ENCODE assay signal across 8 mouse cellular contexts in the genomic region with DNA sequence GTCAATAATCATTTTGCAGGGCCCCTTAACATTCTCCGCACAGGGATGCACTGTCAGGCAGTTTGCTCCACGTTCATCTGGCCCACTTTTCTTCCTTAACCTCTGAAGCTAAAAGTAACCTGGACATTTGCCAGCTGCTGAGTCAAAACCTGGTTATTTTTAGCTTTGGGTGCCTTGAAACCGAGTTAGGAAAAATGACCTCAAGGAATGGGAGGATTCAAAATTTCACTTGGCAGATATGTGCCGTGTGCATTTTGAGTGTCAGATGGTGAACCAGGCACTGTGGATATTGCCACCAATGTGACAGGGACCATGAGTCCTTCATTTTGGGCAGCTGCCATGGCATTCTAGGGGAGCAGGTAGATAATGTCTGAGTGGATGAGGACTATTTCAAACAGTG.
DNase-seq lines count a peak whose midpoint lies in the region; ATAC-seq and TF ChIP-seq lines count a peak whose summit lies in the region.
"Had no signal": no experiment of that assay in that cellular context is flagged by ENCODE, and none has a peak within 500 bp of the region (broad histone marks: within the 10 kb centered on the region; RNA-seq: fewer than 3 reads in every experiment).

No protein-coding gene starts in this region.

- no peak for TF ChIP-seq EP300 in heart, postnatal 0 days (IDR thresholded peaks at IDR 0.05; ENCODE audit: low read depth)

- no peak overlapping the region for H3K4me2 ChIP-seq in lung, embryonic 14.5 days
- no peak overlapping the region for H3K4me2 ChIP-seq in embryonic facial prominence, embryonic 14.5 days (ENCODE audit: low read depth, low read length)
- no peak overlapping the region for H3K4me2 ChIP-seq in heart, postnatal 0 days (ENCODE audit: low read depth, low read length)
- H3K4me2 ChIP-seq: neural tube, embryonic 12.5 days had no signal

- H3K27ac ChIP-seq in lung, embryonic 14.5 days (ENCODE audit: low read depth), result no peak overlapping the region
- H3K27ac ChIP-seq in embryonic facial prominence, embryonic 14.5 days (replicated peaks; ENCODE audit: low read depth, low read length), result 0 out of 2 replicates have a peak overlapping the region, but pooled peaks have one; percentile 1
- H3K27ac ChIP-seq in heart, postnatal 0 days (ENCODE audit: low read depth), result peak overlapping the region; percentile 49; the same call in 1 of the 2 replicates
- no peak overlapping the region for H3K27ac ChIP-seq in layer of hippocampus, adult 2 months
- H3K27ac ChIP-seq: neural tube, embryonic 12.5 days had no signal

- ATAC-seq in lung, embryonic 14.5 days (ENCODE audit: insufficient read depth), result no peak
- ATAC-seq in embryonic facial prominence, embryonic 14.5 days (ENCODE audit: low read depth), result no peak
- ATAC-seq in heart, postnatal 0 days (ENCODE audit: insufficient read depth, low read depth), result peak; percentile 68; the same call in 1 of the 2 replicates

- H3K9ac ChIP-seq in lung, embryonic 14.5 days, result no peak overlapping the region
- H3K9ac ChIP-seq in embryonic facial prominence, embryonic 14.5 days (ENCODE audit: low read depth, low read length), result no peak overlapping the region
- no peak overlapping the region for H3K9ac ChIP-seq in heart, postnatal 0 days (replicated peaks; ENCODE audit: low read depth, low read length)
- H3K9ac ChIP-seq: neural tube, embryonic 12.5 days had no signal

- H3K9me3 ChIP-seq in lung, embryonic 14.5 days (ENCODE audit: low read depth, low read length), result no peaks in the 10 kb centered on the region
- H3K9me3 ChIP-seq in embryonic facial prominence, embryonic 14.5 days (ENCODE audit: control insufficient read depth, low read length), result no peaks in the 10 kb centered on the region
- no peaks in the 10 kb centered on the region for H3K9me3 ChIP-seq in heart, postnatal 0 days (replicated peaks; ENCODE audit: control insufficient read depth, low read length)
- H3K9me3 ChIP-seq: neural tube, embryonic 12.5 days had no signal

- H3K4me1 ChIP-seq in lung, embryonic 14.5 days (ENCODE audit: insufficient read depth), result no peaks in the 10 kb centered on the region; the same call in none of the 2 replicates
- H3K4me1 ChIP-seq in embryonic facial prominence, embryonic 14.5 days (ENCODE audit: control insufficient read depth, insufficient read depth, low read length), result peaks cover 37% of the 10 kb centered on the region
- peaks cover 20% of the 10 kb centered on the region; the same call in 1 of the 2 replicates for H3K4me1 ChIP-seq in heart, postnatal 0 days (ENCODE audit: control insufficient read depth, insufficient read depth)
- H3K4me1 ChIP-seq: neural tube, embryonic 12.5 days had no signal

- no peak overlapping the region for H3K4me3 ChIP-seq in lung, embryonic 14.5 days (ENCODE audit: low read depth, low read length)
- H3K4me3 ChIP-seq in embryonic facial prominence, embryonic 14.5 days (ENCODE audit: low read depth, low read length), result no peak overlapping the region
- H3K4me3 ChIP-seq in heart, postnatal 0 days (ENCODE audit: low read depth, low read length), result no peak overlapping the region
- H3K4me3 ChIP-seq in layer of hippocampus, adult 2 months, result no peak overlapping the region
- H3K4me3 ChIP-seq: neural tube, embryonic 12.5 days had no signal

- no peaks in the 10 kb centered on the region for H3K36me3 ChIP-seq in lung, embryonic 14.5 days (ENCODE audit: insufficient read depth)
- no peaks in the 10 kb centered on the region for H3K36me3 ChIP-seq in embryonic facial prominence, embryonic 14.5 days (ENCODE audit: control insufficient read depth, insufficient read depth, low read length)
- H3K36me3 ChIP-seq in heart, postnatal 0 days (replicated peaks; ENCODE audit: control insufficient read depth, insufficient read depth, low read length), result no peaks in the 10 kb centered on the region
- H3K36me3 ChIP-seq: neural tube, embryonic 12.5 days had no signal

- TF ChIP-seq CTCF in lung, embryonic 14.5 days (IDR thresholded peaks at IDR 0.05; ENCODE audit: low read depth), result no peak
- TF ChIP-seq CTCF in heart, postnatal 0 days (IDR thresholded peaks at IDR 0.05; ENCODE audit: low read depth), result no peak
- TF ChIP-seq CTCF in layer of hippocampus, adult 2 months (conservative IDR thresholded peaks at IDR 0.05), result no peak

- 20% methylated on average over 4 of the region's 4 CpGs for WGBS in lung, embryonic 14.5 days
- WGBS in embryonic facial prominence, embryonic 14.5 days, result 18% methylated on average over 4 of the region's 4 CpGs
- 10% methylated on average over 4 of the region's 4 CpGs for WGBS in heart, postnatal 0 days

- H3K27me3 ChIP-seq in lung, embryonic 14.5 days (ENCODE audit: insufficient read depth, low read length), result no peaks in the 10 kb centered on the region
- no peaks in the 10 kb centered on the region for H3K27me3 ChIP-seq in embryonic facial prominence, embryonic 14.5 days (replicated peaks; ENCODE audit: control insufficient read depth, insufficient read depth, low read length)
- H3K27me3 ChIP-seq in heart, postnatal 0 days (ENCODE audit: control insufficient read depth, insufficient read depth, low read length), result no peaks in the 10 kb centered on the region
- H3K27me3 ChIP-seq: neural tube, embryonic 12.5 days had no signal

- peak; percentile 75 for DNase-seq in lung, embryonic 14.5 days
- no peak for DNase-seq in lung, postnatal 4 days
- DNase-seq in adrenal gland, adult 8-10 months, result peak; percentile 45
- peak; percentile 86 for DNase-seq in embryonic facial prominence, embryonic 14.5 days (ENCODE audit: low spot score)
- DNase-seq in heart, postnatal 0 days (ENCODE audit: low spot score), result peak; percentile 85
- DNase-seq in frontal cortex, adult 2 months (ENCODE audit: extremely low spot score in 1 of 2, low spot score in 1 of 2), result no peak
- DNase-seq in layer of hippocampus, adult 2 months (ENCODE audit: low spot score in 2 of 2), result no peak

Comparison
In these comparisons a context has a peak if more than half of its experiments do, and no peak if none do; other contexts are left out.
1. DNase-seq: peak in lung, embryonic 14.5 days (single experiment), adrenal gland, adult 8-10 months (single experiment), embryonic facial prominence, embryonic 14.5 days (single experiment) and heart, postnatal 0 days (single experiment); none in lung, postnatal 4 days (0 of 2), frontal cortex, adult 2 months (0 of 2) and layer of hippocampus, adult 2 months (0 of 2).
2. H3K27ac ChIP-seq: peak in embryonic facial prominence, embryonic 14.5 days (single experiment) and heart, postnatal 0 days (single experiment); none in lung, embryonic 14.5 days (single experiment) and layer of hippocampus, adult 2 months (single experiment).